Mouse (Mus musculus) kidney, postnatal 0 days (tissue): Measurements from ENCODE around the gene Ntng1. TPM values are rescaled to one million over a fixed set of nuclear protein-coding genes. Genes with fewer than 3 reads are reported as not detected.

Experiments
- ATAC-seq: fragments of 200-750 bp; cut with Nextera tagmentation; replicated peaks from 2 replicates; pipeline ENCODE4 v1.8.0; 2017; ENCODE audit warnings: low read depth, moderate number of reproducible peaks, moderate TSS enrichment, moderate library complexity; ENCODE audit not compliant: low FRiP score
- DNase-seq: peaks from one replicate; pipeline ENCODE4 v3.0.0-alpha.2; 2016; ENCODE audit warnings: low spot score
- H3K27ac ChIP-seq: fragments of 300-500 bp; sonication (generic); 2 replicates; pipeline ENCODE4 v1.5.1; 2014; ENCODE audit warnings: mild to moderate bottlenecking
- H3K27me3 ChIP-seq: fragments of 300-500 bp; sonication (generic); 2 replicates; pipeline ENCODE4 v1.6.1; 2014; ENCODE audit warnings: low read length, mixed read lengths; ENCODE audit not compliant: insufficient read depth
- H3K36me3 ChIP-seq: fragments of 300-500 bp; sonication (generic); 2 replicates; pipeline ENCODE4 v1.6.1; 2014; ENCODE audit warnings: low read length, mixed read lengths; ENCODE audit not compliant: insufficient read depth
- H3K4me1 ChIP-seq: fragments of 300-500 bp; sonication (generic); replicated peaks from 2 replicates; pipeline ENCODE4 v1.6.1; 2014; ENCODE audit warnings: antibody characterized with exemption, low read length, mixed read lengths; ENCODE audit not compliant: insufficient read depth
- H3K4me2 ChIP-seq: fragments of 300-500 bp; sonication (generic); 2 replicates; pipeline ENCODE4 v1.6.1; 2014; ENCODE audit warnings: mild to moderate bottlenecking, low read length, moderate library complexity, mixed read lengths
- H3K4me3 ChIP-seq: fragments of 300-500 bp; sonication (generic); replicated peaks from 2 replicates; pipeline ENCODE4 v1.5.1; 2014; ENCODE audit warnings: low read depth, low read length
- H3K9ac ChIP-seq: fragments of 300-500 bp; sonication (generic); 2 replicates; pipeline ENCODE4 v1.6.1; 2014; ENCODE audit warnings: low read depth, low read length
- H3K9me3 ChIP-seq: fragments of 300-500 bp; sonication (generic); replicated peaks from 2 replicates; pipeline ENCODE4 v1.6.1; 2016; ENCODE audit warnings: low read length, inconsistent platforms, mixed read lengths
- CTCF ChIP-seq: IDR thresholded peaks from 2 replicates; pipeline ENCODE4 v1.5.1; 2016; ENCODE audit warnings: antibody characterized with exemption, low read depth, mild to moderate bottlenecking, moderate library complexity
- WGBS: fragments of 180-500 bp; shearing (Covaris S2); extraction: QIAGEN DNeasy Blood & Tissue Kit; methylation state at CpG from one replicate; pipeline ENCODE4 v1.1.7; 2014; 5-methylcytosine and 5-hydroxymethylcytosine counted together
- polyA plus RNA-seq: library from polyadenylated mRNA; unstranded; fragments of >200 nt; fragmentation: Nextera tagmentation; extraction: Ambion mirVana; gene quantifications from 2 replicates; pipeline ENCODE4 v1.2.1, GENCODE M21; 2015

The Ntng1 gene
- polyA plus RNA-seq, 1 experiment from 2014 or later, result 4.4 TPM

- ATAC-seq (no peak), DNase-seq (no peak)
- no peak overlapping the region for H3K4me2 ChIP-seq
- no peak for TF ChIP-seq CTCF
- H3K27me3 ChIP-seq, result no peaks in the 10 kb centered on the region
- no peak overlapping the region for H3K9ac ChIP-seq
- no peaks in the 10 kb centered on the region for H3K9me3 ChIP-seq
- no peaks in the 10 kb centered on the region for H3K4me1 ChIP-seq
- H3K4me3 ChIP-seq, result no peak overlapping the region
- WGBS, result 82% methylated on average over 6 of the region's 6 CpGs
- H3K36me3 ChIP-seq, result no peaks in the 10 kb centered on the region
- no peak overlapping the region for H3K27ac ChIP-seq
These were observed 87.9 kb downstream of the Ntng1 start for GRCm38 (mm10) chr3:110055915-110056314.

- H3K27ac ChIP-seq, result no peak overlapping the region
These were observed 88.4 kb downstream of the Ntng1 start for GRCm38 (mm10) chr3:110055433-110055832.

GRCm38 (mm10) chr3:110054125-110054524, 89.7 kb downstream of the Ntng1 start:
- H3K9ac ChIP-seq, result no peak overlapping the region

More at GRCm38 (mm10) chr3:110055433-110055832, 88.4 kb downstream of the Ntng1 start:
- Histone ChIP-seq H3K9me3 (no peaks in the 10 kb centered on the region), H3K36me3 (no peaks in the 10 kb centered on the region), H3K4me1 (no peaks in the 10 kb centered on the region), H3K27me3 (no peaks in the 10 kb centered on the region), H3K9ac (no peak overlapping the region), H3K4me3 (no peak overlapping the region), H3K4me2 (no peak overlapping the region)
- no peak for DNase-seq
- TF ChIP-seq CTCF, result no peak
- no peak for ATAC-seq
- WGBS, result 91% methylated on average over 6 of the region's 6 CpGs

DNA sequence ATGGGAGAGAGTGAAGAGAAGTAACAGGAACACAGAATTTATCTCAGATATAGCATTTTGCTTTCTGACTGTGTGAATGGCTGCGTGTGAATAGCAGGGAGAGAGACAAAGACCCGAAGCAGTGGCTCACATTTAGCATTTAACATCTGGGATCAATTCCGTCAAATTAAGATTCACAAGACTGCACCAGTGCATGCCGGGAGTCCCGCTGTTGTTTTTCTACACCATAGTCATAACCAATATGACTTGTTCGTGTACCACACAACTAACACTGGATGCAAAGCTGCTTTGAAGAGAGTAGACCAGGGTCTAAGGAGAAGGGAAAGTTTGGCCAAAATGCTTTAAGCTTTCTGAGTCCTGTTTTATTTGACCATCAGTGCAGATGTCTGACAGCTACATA, 95.7 kb downstream of the Ntng1 start:
- no peaks in the 10 kb centered on the region for H3K27me3 ChIP-seq
- H3K9me3 ChIP-seq, result no peaks in the 10 kb centered on the region
- no peak overlapping the region for H3K4me3 ChIP-seq
- H3K9ac ChIP-seq, result no peak overlapping the region
- 79% methylated on average over 6 of the region's 6 CpGs for WGBS
- H3K36me3 ChIP-seq, result no peaks in the 10 kb centered on the region
- H3K27ac ChIP-seq, result no peak overlapping the region
- TF ChIP-seq CTCF, result no peak
- no peak overlapping the region for H3K4me2 ChIP-seq
- no peaks in the 10 kb centered on the region for H3K4me1 ChIP-seq
- ATAC-seq (no peak), DNase-seq (no peak)

More at GRCm38 (mm10) chr3:110054125-110054524, 89.7 kb downstream of the Ntng1 start:
- no peak overlapping the region for H3K27ac ChIP-seq
- H3K4me1 ChIP-seq, result no peaks in the 10 kb centered on the region
- H3K27me3 ChIP-seq, result no peaks in the 10 kb centered on the region
- H3K4me3 ChIP-seq, result no peak overlapping the region
- 78% methylated on average over 2 of the region's 2 CpGs for WGBS
- no peaks in the 10 kb centered on the region for H3K36me3 ChIP-seq
- DNase-seq (no peak), ATAC-seq (no peak)
- TF ChIP-seq CTCF, result no peak
- H3K4me2 ChIP-seq, result no peak overlapping the region
- H3K9me3 ChIP-seq, result no peaks in the 10 kb centered on the region

DNA sequence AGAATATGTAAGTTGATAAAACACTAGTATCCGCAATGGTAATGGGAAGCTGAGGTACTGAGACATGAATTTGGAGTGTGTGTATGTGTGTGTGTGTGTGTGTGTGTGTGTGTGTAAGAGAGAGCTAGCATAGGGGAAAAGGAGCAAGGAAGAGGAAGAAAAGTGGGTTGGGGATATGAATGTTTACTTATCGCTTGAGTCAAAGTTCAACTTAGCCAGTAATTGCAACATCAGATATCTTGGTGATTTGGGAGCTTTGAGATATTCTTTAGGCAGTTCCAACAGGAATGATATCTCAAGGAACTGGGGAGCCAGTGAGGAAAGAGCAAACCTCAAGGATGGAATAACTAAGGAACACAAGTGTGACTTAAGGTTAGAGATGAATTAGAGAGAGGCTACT, 97.1 kb downstream of the Ntng1 start:
- H3K9ac ChIP-seq, result no peak overlapping the region
- no peak overlapping the region for H3K4me3 ChIP-seq
- ATAC-seq, result no peak

DNA sequence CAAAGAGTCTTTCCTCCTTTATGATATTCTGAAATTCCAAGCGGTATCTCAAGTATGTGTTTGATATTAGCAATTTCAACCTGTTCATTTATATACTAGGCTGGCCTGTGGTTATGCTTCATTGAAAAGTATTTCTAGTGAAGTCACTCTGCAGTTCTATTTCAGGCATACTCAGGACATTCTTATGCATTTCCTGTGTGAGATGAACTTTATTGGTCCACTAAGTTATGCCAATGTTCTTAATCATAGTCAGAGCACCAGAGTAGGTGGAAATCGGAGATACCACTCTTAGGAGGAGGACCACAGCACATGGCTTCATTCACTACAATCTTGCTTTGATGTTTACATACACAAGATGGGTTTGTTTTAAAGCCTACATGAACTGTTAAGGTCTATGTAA, 99.6 kb downstream of the Ntng1 start:
- H3K9me3 ChIP-seq, result no peaks in the 10 kb centered on the region
- H3K36me3 ChIP-seq, result no peaks in the 10 kb centered on the region
- H3K4me2 ChIP-seq, result no peak overlapping the region
- no peaks in the 10 kb centered on the region for H3K27me3 ChIP-seq
- H3K9ac ChIP-seq, result no peak overlapping the region
- no peak for DNase-seq
- no peak overlapping the region for H3K4me3 ChIP-seq
- 84% methylated on average over 2 of the region's 2 CpGs for WGBS
- H3K27ac ChIP-seq, result no peak overlapping the region
- ATAC-seq, result no peak
- H3K4me1 ChIP-seq, result no peaks in the 10 kb centered on the region
- no peak for TF ChIP-seq CTCF

More for the DNA sequence above, 97.1 kb downstream of the Ntng1 start:
- Histone ChIP-seq H3K9me3 (no peaks in the 10 kb centered on the region), H3K27ac (no peak overlapping the region), H3K4me2 (no peak overlapping the region), H3K4me1 (no peaks in the 10 kb centered on the region), H3K36me3 (no peaks in the 10 kb centered on the region), H3K27me3 (no peaks in the 10 kb centered on the region)
- 88% methylated on average over 2 of the region's 2 CpGs for WGBS
- TF ChIP-seq CTCF, result no peak
- no peak for DNase-seq

GRCm38 (mm10) chr3:110043641-110044187, 100.1 kb downstream of the Ntng1 start:
- no peak overlapping the region for H3K27ac ChIP-seq
- no peak overlapping the region for H3K4me2 ChIP-seq
- no peak overlapping the region for H3K9ac ChIP-seq
- DNase-seq (no peak), ATAC-seq (no peak)
- no peaks in the 10 kb centered on the region for H3K9me3 ChIP-seq
- no peaks in the 10 kb centered on the region for H3K36me3 ChIP-seq
- no peaks in the 10 kb centered on the region for H3K4me1 ChIP-seq
- no peak overlapping the region for H3K4me3 ChIP-seq
- no peaks in the 10 kb centered on the region for H3K27me3 ChIP-seq
- no peak for TF ChIP-seq CTCF
- 94% methylated on average over 1 of the region's 1 CpGs for WGBS
